In genomic region chr3:58490787-58491186, GRCm38 (mm10) we compare ENCODE assay signal across 8 mouse cellular contexts. TPM values are rescaled to one million over a fixed set of nuclear protein-coding genes. Genes with fewer than 3 reads are reported as not detected.
DNase-seq lines count a peak whose midpoint lies in the region.

No protein-coding gene starts in this region.

- peak; percentile 25 for DNase-seq in adrenal gland, postnatal 14 days
- no peak for DNase-seq in adrenal gland, adult 8-10 months
- DNase-seq in left cerebral cortex, adult 18-20 months (ENCODE audit: low spot score in 2 of 2), result peak; percentile 17 to 32
- no peak for DNase-seq in left cerebral cortex, adult 11 months (ENCODE audit: low spot score)
- peak; percentile 71 for DNase-seq in adipocyte (ENCODE audit: low spot score)
- peak; percentile 30 to 62 for DNase-seq in kidney, postnatal 36 days
- DNase-seq in mesoderm, embryonic 11.5 days (ENCODE audit: low read depth, low spot score), result peak; percentile 19
- no peak for DNase-seq in yolk sac, embryonic 10.5 days (ENCODE audit: low spot score)

RNA-seq across cellular contexts. Expression of gene Eif2a, which starts 34.8 kb away (rescaled TPM):
- 45.7 and 55.3 TPM in 2 replicates for total RNA-seq in adrenal gland, postnatal 14 days (2021)
- total RNA-seq in adrenal gland, adult 8-10 months (2022), result 10 to 100 TPM; 51.6 to 73.1 (median 60.5) TPM
- total RNA-seq in left cerebral cortex, adult 18-20 months (2021), result 10 to 100 TPM; 41.6 to 42.6 TPM

RNA-seq across cellular contexts. Expression of gene Serp1, which starts 34.9 kb away (rescaled TPM):
- total RNA-seq in adrenal gland, postnatal 14 days (2021), result 80.6 and 86.8 TPM in 2 replicates
- 100 to 1,000 TPM in 2 of 4 experiments, 10 to 100 TPM in 2; 95.8 to 126 (median 105) TPM for total RNA-seq in adrenal gland, adult 8-10 months (2022)
- total RNA-seq in left cerebral cortex, adult 18-20 months (2021), result 10 to 100 TPM; 19.7 to 23.1 TPM

Comparison
In these comparisons a context has a peak if more than half of its experiments do, and no peak if none do; other contexts are left out.
1. DNase-seq: peak in adrenal gland, postnatal 14 days (single experiment), left cerebral cortex, adult 18-20 months (2 of 2), adipocyte (single experiment), kidney, postnatal 36 days (2 of 2) and mesoderm, embryonic 11.5 days (single experiment); none in adrenal gland, adult 8-10 months (single experiment), left cerebral cortex, adult 11 months (single experiment) and yolk sac, embryonic 10.5 days (single experiment).